Mouse (Mus musculus) T-helper 17 cell (primary cell): ENCODE measurements around the gene Cox4i1.

Source experiments
- in situ Hi-C, 2 experiments: fragments of 300-600 bp; cut with MboI, MseI; formaldehyde crosslinking; loops; 1 replicate in 1 of 2; 2 replicates in 1 of 2; pipeline ENCODE4 v1.15.1; 2025; ENCODE audit warnings: high pct_unique_total_duplicates in 2 of 2

Cox4i1 gene

GRCm38 (mm10) chr8:120719586-120720236 is 51.7 kb downstream of the Cox4i1 start:
- in situ Hi-C loops = loop anchor here in 1 of 2 experiments (10.0 kb wide), 1 partner anchor 1835 kb away; the partner anchor contains the start of gene Piezo1

- in situ Hi-C loops = no loop called here
These were observed 55.0 kb downstream of the Cox4i1 start for GRCm38 (mm10) chr8:120723025-120723424.
